ENCODE assay signal across 30 mouse cellular contexts in the genomic region with DNA sequence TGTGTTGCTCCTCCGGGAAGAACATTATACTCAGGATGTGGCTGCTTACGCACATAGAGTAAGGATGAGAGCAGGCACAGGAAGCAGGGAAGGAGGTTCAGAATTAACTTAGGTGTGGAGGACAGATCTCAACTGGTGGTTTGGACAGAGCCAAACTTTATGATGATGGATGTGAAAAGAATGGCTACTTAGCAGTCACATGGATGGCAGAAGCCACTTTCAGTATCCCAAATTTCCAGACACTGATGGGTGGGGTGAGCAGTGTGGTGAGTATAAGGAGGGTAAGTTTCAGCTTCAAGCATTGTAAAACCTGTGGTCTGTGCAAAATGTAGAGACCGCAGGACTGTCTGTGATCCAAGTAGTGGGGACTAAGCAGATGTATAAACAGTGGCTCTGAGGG.
"Had no signal": no experiment of that assay in that cellular context is flagged by ENCODE, and none has a peak within 500 bp of the region (broad histone marks: within the 10 kb centered on the region; RNA-seq: fewer than 3 reads in every experiment).

No protein-coding gene starts in this region.

- H3K4me3 ChIP-seq: left cerebral cortex, adult 2 months; limb, embryonic 10.5 days; limb, embryonic 12.5 days; limb, embryonic 13.5 days; limb, embryonic 15.5 days; liver, embryonic 12.5 days; liver, embryonic 13.5 days; liver, embryonic 15.5 days; lung, embryonic 15.5 days; megakaryocyte, embryonic 14.5 days; midbrain, embryonic 10.5 days; midbrain, embryonic 12.5 days; midbrain, embryonic 13.5 days; midbrain, embryonic 15.5 days; neural tube, embryonic 12.5 days had no signal

- H3K36me3 ChIP-seq: limb, embryonic 10.5 days; limb, embryonic 12.5 days; limb, embryonic 13.5 days; limb, embryonic 15.5 days; liver, embryonic 12.5 days; liver, embryonic 13.5 days; liver, embryonic 15.5 days; lung, embryonic 15.5 days; midbrain, embryonic 10.5 days; midbrain, embryonic 12.5 days; midbrain, embryonic 13.5 days; midbrain, embryonic 15.5 days; neural tube, embryonic 12.5 days had no signal

- H3K27me3 ChIP-seq: limb, embryonic 12.5 days; limb, embryonic 13.5 days; limb, embryonic 15.5 days; liver, embryonic 12.5 days; liver, embryonic 13.5 days; liver, embryonic 15.5 days; lung, embryonic 15.5 days; megakaryocyte, embryonic 14.5 days; midbrain, embryonic 12.5 days; midbrain, embryonic 13.5 days; midbrain, embryonic 15.5 days; neural tube, embryonic 12.5 days had no signal

- H3K4me2 ChIP-seq: limb, embryonic 12.5 days; limb, embryonic 13.5 days; limb, embryonic 15.5 days; liver, embryonic 11.5 days; liver, embryonic 12.5 days; liver, embryonic 13.5 days; liver, embryonic 15.5 days; lung, embryonic 15.5 days; midbrain, embryonic 11.5 days; midbrain, embryonic 12.5 days; midbrain, embryonic 13.5 days; midbrain, embryonic 15.5 days; neural tube, embryonic 12.5 days had no signal

- ATAC-seq: liver, embryonic 12.5 days; liver, postnatal 0 days; lung, postnatal 0 days; midbrain, embryonic 13.5 days; midbrain, embryonic 15.5 days; midbrain, embryonic 16.5 days had no signal

- H3K4me1 ChIP-seq: limb, embryonic 10.5 days; limb, embryonic 12.5 days; limb, embryonic 13.5 days; limb, embryonic 15.5 days; liver, embryonic 12.5 days; liver, embryonic 13.5 days; liver, embryonic 15.5 days; lung, embryonic 15.5 days; megakaryocyte, embryonic 14.5 days; midbrain, embryonic 10.5 days; midbrain, embryonic 12.5 days; midbrain, embryonic 13.5 days; midbrain, embryonic 15.5 days; neural tube, embryonic 12.5 days had no signal

- H3K9ac ChIP-seq: limb, embryonic 12.5 days; limb, embryonic 13.5 days; limb, embryonic 15.5 days; liver, embryonic 12.5 days; liver, embryonic 13.5 days; liver, embryonic 14.5 days; liver, embryonic 15.5 days; liver, postnatal 0 days; lung, embryonic 15.5 days; midbrain, embryonic 12.5 days; midbrain, embryonic 13.5 days; midbrain, embryonic 15.5 days; neural tube, embryonic 12.5 days had no signal

- DNase-seq: left cerebral cortex, postnatal 4 days; liver; liver, embryonic 13.5 days; liver, postnatal 0 days; lung, adult 18-20 months; lung, adult 2 months; lung, postnatal 14 days; lung, postnatal 36 days; lung, postnatal 4 days; midbrain, embryonic 14.5 days had no signal

- H3K9me3 ChIP-seq: limb, embryonic 10.5 days; limb, embryonic 12.5 days; limb, embryonic 13.5 days; limb, embryonic 15.5 days; liver, embryonic 12.5 days; liver, embryonic 13.5 days; liver, embryonic 15.5 days; lung, embryonic 15.5 days; megakaryocyte, embryonic 14.5 days; midbrain, embryonic 10.5 days; midbrain, embryonic 12.5 days; midbrain, embryonic 13.5 days; midbrain, embryonic 15.5 days; neural tube, embryonic 12.5 days had no signal

- H3K27ac ChIP-seq: left cerebral cortex, adult 2 months; limb, embryonic 10.5 days; limb, embryonic 12.5 days; limb, embryonic 13.5 days; limb, embryonic 15.5 days; liver, embryonic 12.5 days; liver, embryonic 13.5 days; liver, embryonic 14.5 days; liver, embryonic 15.5 days; lung, embryonic 15.5 days; macrophage; midbrain, embryonic 10.5 days; midbrain, embryonic 12.5 days; midbrain, embryonic 13.5 days; midbrain, embryonic 15.5 days; neural tube, embryonic 12.5 days had no signal
